Mouse (Mus musculus): ENCODE data around the gene Lhfpl3. TPM values are rescaled to one million over a fixed set of nuclear protein-coding genes. Genes with fewer than 3 reads are reported as not detected.

Lhfpl3 gene
- polyA plus RNA-seq, 1 experiment from 2014 or later, result 0.05 TPM

- no peak for TF ChIP-seq CTCF (IDR thresholded peaks at IDR 0.05; ENCODE audit: low read depth)
- Histone ChIP-seq H3K9ac (ENCODE audit: low read depth, low read length) (no peak overlapping the region), H3K27ac (ENCODE audit: low read depth, low read length) (no peak overlapping the region), H3K36me3 (ENCODE audit: control insufficient read depth, insufficient read depth) (no peaks in the 10 kb centered on the region), H3K27me3 (replicated peaks; ENCODE audit: control insufficient read depth, insufficient read depth, low read length) (no peaks in the 10 kb centered on the region), H3K4me3 (ENCODE audit: low read depth, low read length) (no peak overlapping the region), H3K9me3 (ENCODE audit: control insufficient read depth) (no peaks in the 10 kb centered on the region), H3K4me1 (replicated peaks; ENCODE audit: control insufficient read depth, insufficient read depth, low read length) (no peaks in the 10 kb centered on the region), H3K4me2 (replicated peaks; ENCODE audit: low read depth) (no peak overlapping the region)
- no peak for ATAC-seq
- 80% methylated on average over 3 of the region's 3 CpGs for WGBS
These were observed 510.1 kb downstream of the Lhfpl3 start for GRCm38 (mm10) chr5:23255816-23256418.

- no peaks in the 10 kb centered on the region for H3K36me3 ChIP-seq (ENCODE audit: control insufficient read depth, insufficient read depth)
- H3K4me3 ChIP-seq (ENCODE audit: low read depth, low read length), result no peak overlapping the region
- TF ChIP-seq CTCF (IDR thresholded peaks at IDR 0.05; ENCODE audit: low read depth), result no peak
- no peaks in the 10 kb centered on the region for H3K27me3 ChIP-seq (replicated peaks; ENCODE audit: control insufficient read depth, insufficient read depth, low read length)
- H3K4me2 ChIP-seq (replicated peaks; ENCODE audit: low read depth), result no peak overlapping the region
- H3K9ac ChIP-seq (ENCODE audit: low read depth, low read length), result no peak overlapping the region
- no peak overlapping the region for H3K27ac ChIP-seq (ENCODE audit: low read depth, low read length)
- no peak for ATAC-seq
- no peaks in the 10 kb centered on the region for H3K4me1 ChIP-seq (replicated peaks; ENCODE audit: control insufficient read depth, insufficient read depth, low read length)
- no peaks in the 10 kb centered on the region for H3K9me3 ChIP-seq (ENCODE audit: control insufficient read depth)
- 66% methylated on average over 3 of the region's 3 CpGs for WGBS
These were observed 527.5 kb downstream of the Lhfpl3 start for GRCm38 (mm10) chr5:23273309-23273708.

GRCm38 (mm10) chr5:23279364-23279763 lies 533.5 kb downstream of the Lhfpl3 start:
- no peaks in the 10 kb centered on the region for H3K4me1 ChIP-seq (replicated peaks; ENCODE audit: control insufficient read depth, insufficient read depth, low read length)
- no peak overlapping the region for H3K27ac ChIP-seq (ENCODE audit: low read depth, low read length)
- H3K9me3 ChIP-seq (ENCODE audit: control insufficient read depth), result no peaks in the 10 kb centered on the region
- ATAC-seq, result no peak
- TF ChIP-seq CTCF (IDR thresholded peaks at IDR 0.05; ENCODE audit: low read depth), result no peak
- H3K36me3 ChIP-seq (ENCODE audit: control insufficient read depth, insufficient read depth), result no peaks in the 10 kb centered on the region
- no peaks in the 10 kb centered on the region for H3K27me3 ChIP-seq (replicated peaks; ENCODE audit: control insufficient read depth, insufficient read depth, low read length)
- H3K4me2 ChIP-seq (replicated peaks; ENCODE audit: low read depth), result no peak overlapping the region
- H3K4me3 ChIP-seq (ENCODE audit: low read depth, low read length), result no peak overlapping the region
- WGBS, result 89% methylated on average over 7 of the region's 7 CpGs
- no peak overlapping the region for H3K9ac ChIP-seq (ENCODE audit: low read depth, low read length)

GRCm38 (mm10) chr5:23284884-23285283 lies 539.0 kb downstream of the Lhfpl3 start:
- Histone ChIP-seq H3K9me3 (ENCODE audit: control insufficient read depth) (no peaks in the 10 kb centered on the region), H3K4me2 (replicated peaks; ENCODE audit: low read depth) (no peak overlapping the region), H3K9ac (ENCODE audit: low read depth, low read length) (no peak overlapping the region), H3K4me3 (ENCODE audit: low read depth, low read length) (no peak overlapping the region), H3K27me3 (replicated peaks; ENCODE audit: control insufficient read depth, insufficient read depth, low read length) (no peaks in the 10 kb centered on the region), H3K4me1 (replicated peaks; ENCODE audit: control insufficient read depth, insufficient read depth, low read length) (no peaks in the 10 kb centered on the region), H3K27ac (ENCODE audit: low read depth, low read length) (no peak overlapping the region), H3K36me3 (ENCODE audit: control insufficient read depth, insufficient read depth) (no peaks in the 10 kb centered on the region)
- WGBS, result 17% methylated on average over 3 of the region's 3 CpGs
- peak; percentile 71 for TF ChIP-seq CTCF (IDR thresholded peaks at IDR 0.05; ENCODE audit: low read depth)
- no peak for ATAC-seq

- H3K9ac ChIP-seq (ENCODE audit: low read depth, low read length), result no peak overlapping the region
- H3K4me3 ChIP-seq (ENCODE audit: low read depth, low read length), result no peak overlapping the region
- no peak overlapping the region for H3K27ac ChIP-seq (ENCODE audit: low read depth, low read length)
- no peaks in the 10 kb centered on the region for H3K9me3 ChIP-seq (ENCODE audit: control insufficient read depth)
- H3K4me1 ChIP-seq (replicated peaks; ENCODE audit: control insufficient read depth, insufficient read depth, low read length), result no peaks in the 10 kb centered on the region
- H3K36me3 ChIP-seq (ENCODE audit: control insufficient read depth, insufficient read depth), result no peaks in the 10 kb centered on the region
- H3K27me3 ChIP-seq (replicated peaks; ENCODE audit: control insufficient read depth, insufficient read depth, low read length), result no peaks in the 10 kb centered on the region
- TF ChIP-seq CTCF (IDR thresholded peaks at IDR 0.05; ENCODE audit: low read depth), result no peak
- H3K4me2 ChIP-seq (replicated peaks; ENCODE audit: low read depth), result no peak overlapping the region
- ATAC-seq, result no peak
These were observed 543.3 kb downstream of the Lhfpl3 start for GRCm38 (mm10) chr5:23289149-23289548.

Small RNA genes within 50 kb of the gene (microRNA-seq; reads per million reads assigned to microRNA genes)
- gene Gm28022, result not detected
- not detected for gene Gm44363

Other genes with a start within 250 kb of the Lhfpl3 start
- gene Orc5, start 195.6 kb upstream of the Lhfpl3 start, polyA plus RNA-seq (2015; fragmentation: Nextera tagmentation; extraction: Ambion mirVana), result 18.1 and 18.5 TPM in 2 replicates